Mouse (Mus musculus): ENCODE measurements around the gene Bche. TPM values are rescaled to one million over a fixed set of nuclear protein-coding genes. Genes with fewer than 3 reads are reported as not detected.

The Bche gene
- total RNA-seq (2017): not detected in 3 replicates

- ATAC-seq (replicated peaks; ENCODE audit: insufficient number of reproducible peaks, low FRiP score, low TSS enrichment, poor library complexity, severe bottlenecking): no peak
Measured at GRCm38 (mm10) chr3:73708410-73708714, at the start of gene Bche. Gene Bche (minus strand): TSS chr3:73708415.

DNA sequence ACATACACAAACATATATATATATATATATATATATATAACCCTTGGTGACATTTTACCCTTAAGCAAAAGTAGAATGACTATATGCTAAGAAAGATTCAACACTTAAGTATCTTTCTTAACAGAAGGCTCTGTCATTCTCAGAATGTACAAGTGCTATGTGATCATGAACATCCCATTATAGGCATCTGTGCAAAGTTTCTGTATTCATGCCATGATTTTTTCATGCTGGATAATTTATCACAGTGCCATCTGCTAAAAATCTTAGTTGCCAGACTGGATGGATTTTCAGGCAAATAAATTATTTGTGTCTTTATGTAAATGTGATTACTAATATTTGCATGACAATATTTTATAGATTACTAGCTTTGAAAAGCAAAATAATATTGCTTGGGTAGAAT lies 33.8 kb upstream of the Bche start:
- no peak for ATAC-seq (replicated peaks; ENCODE audit: insufficient number of reproducible peaks, low FRiP score, low TSS enrichment, poor library complexity, severe bottlenecking)

- ATAC-seq (replicated peaks; ENCODE audit: insufficient number of reproducible peaks, low FRiP score, low TSS enrichment, poor library complexity, severe bottlenecking): no peak
Measured at GRCm38 (mm10) chr3:73731677-73732076, 23.5 kb upstream of the Bche start.

DNA sequence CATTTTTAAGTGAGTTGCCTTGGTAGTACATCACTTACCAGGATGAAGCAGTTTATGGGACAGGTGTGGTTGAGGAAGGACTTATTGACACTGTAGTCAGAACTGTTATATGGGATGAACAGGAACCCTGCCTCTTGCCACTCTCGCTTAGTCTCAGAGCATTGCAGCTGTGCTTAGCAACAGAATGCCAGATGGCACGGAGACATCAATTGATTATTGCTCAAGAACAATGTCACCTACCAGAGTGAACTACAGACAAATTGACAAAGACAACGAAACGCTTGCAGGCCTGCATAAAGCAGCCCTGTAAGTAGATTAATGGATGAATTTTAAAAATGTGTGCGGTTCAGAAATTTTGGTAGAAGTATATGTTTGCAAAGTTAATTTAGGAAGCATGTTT lies 21.3 kb upstream of the Bche start:
- ATAC-seq (replicated peaks; ENCODE audit: insufficient number of reproducible peaks, low FRiP score, low TSS enrichment, poor library complexity, severe bottlenecking): no peak

- no peak for ATAC-seq (replicated peaks; ENCODE audit: insufficient number of reproducible peaks, low FRiP score, low TSS enrichment, poor library complexity, severe bottlenecking)
Measured at GRCm38 (mm10) chr3:73725711-73726110, 17.5 kb upstream of the Bche start.

GRCm38 (mm10) chr3:73724869-73725268 lies 16.7 kb upstream of the Bche start:
- no peak for ATAC-seq (replicated peaks; ENCODE audit: insufficient number of reproducible peaks, low FRiP score, low TSS enrichment, poor library complexity, severe bottlenecking)

- ATAC-seq (replicated peaks; ENCODE audit: insufficient number of reproducible peaks, low FRiP score, low TSS enrichment, poor library complexity, severe bottlenecking): no peak
Measured at GRCm38 (mm10) chr3:73717610-73718284, 9.5 kb upstream of the Bche start.

GRCm38 (mm10) chr3:73709871-73710270 lies 1.7 kb upstream of the Bche start:
- ATAC-seq (replicated peaks; ENCODE audit: insufficient number of reproducible peaks, low FRiP score, low TSS enrichment, poor library complexity, severe bottlenecking): no peak

DNA sequence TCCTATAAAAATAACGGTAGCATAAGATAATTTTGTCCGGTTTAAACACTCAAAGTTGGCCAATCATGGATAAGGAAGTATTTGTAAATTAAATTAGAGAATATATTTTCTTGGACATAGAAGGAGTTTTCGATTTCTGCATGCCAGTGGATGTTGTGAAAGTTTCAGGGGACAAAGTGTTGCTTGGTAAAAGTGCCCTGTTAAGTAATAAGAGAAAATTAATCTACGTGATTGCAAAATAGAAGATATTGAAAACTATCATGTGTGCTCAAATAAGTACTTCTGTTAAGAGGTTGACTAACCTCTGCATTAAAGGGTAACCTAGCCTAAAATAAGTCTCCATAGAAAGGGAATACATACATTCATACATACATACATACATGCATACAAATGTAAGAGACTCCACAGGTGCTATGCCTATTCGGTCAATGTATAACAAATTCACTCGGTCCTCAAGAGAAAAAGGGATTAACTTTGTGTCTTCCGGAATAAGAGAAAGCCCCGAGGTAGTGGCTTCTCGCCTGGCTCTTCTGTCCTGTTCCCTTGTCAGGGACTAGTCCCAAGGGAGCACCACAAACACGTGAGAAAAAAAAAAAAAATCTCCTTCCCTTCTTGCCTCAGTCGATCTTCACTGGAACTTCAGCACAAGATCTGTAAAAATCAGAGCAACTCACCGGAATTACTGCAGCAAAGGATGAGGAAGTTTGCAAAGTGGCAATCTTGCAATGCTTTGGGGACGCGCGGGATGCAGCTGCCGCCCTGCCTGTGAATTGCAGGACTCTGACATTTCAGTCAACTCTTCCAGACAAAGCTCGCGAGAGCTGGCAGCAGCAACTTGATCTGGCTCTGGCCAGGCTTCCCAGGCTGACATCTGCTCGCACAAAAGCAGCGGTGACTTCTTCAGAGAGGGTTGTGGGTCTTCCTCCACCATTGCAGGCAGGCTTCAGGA lies 480 bp downstream of the Bche start:
- no peak for ATAC-seq (replicated peaks; ENCODE audit: insufficient number of reproducible peaks, low FRiP score, low TSS enrichment, poor library complexity, severe bottlenecking)

GRCm38 (mm10) chr3:73706544-73706943 lies 1.7 kb downstream of the Bche start:
- no peak for ATAC-seq (replicated peaks; ENCODE audit: insufficient number of reproducible peaks, low FRiP score, low TSS enrichment, poor library complexity, severe bottlenecking)

DNA sequence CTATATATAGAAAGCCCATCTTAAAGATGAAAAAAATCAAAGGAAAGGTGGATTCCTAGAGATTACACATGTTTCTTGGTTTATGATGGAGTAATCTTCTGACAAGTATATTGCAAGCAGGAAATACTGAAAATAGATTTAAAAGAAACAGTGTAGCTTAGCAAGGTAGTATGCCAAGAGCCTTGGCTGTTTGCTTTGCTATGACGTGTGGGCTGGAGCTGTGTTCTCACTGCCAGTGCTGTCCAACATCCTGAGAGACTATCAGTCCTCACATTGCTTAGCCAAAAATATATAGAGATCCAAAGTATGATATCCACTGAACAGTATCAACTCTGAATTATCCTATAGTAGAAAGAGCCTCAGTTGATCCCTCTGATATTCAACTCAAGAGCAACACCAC lies 9.3 kb downstream of the Bche start:
- no peak for ATAC-seq (replicated peaks; ENCODE audit: insufficient number of reproducible peaks, low FRiP score, low TSS enrichment, poor library complexity, severe bottlenecking)

DNA sequence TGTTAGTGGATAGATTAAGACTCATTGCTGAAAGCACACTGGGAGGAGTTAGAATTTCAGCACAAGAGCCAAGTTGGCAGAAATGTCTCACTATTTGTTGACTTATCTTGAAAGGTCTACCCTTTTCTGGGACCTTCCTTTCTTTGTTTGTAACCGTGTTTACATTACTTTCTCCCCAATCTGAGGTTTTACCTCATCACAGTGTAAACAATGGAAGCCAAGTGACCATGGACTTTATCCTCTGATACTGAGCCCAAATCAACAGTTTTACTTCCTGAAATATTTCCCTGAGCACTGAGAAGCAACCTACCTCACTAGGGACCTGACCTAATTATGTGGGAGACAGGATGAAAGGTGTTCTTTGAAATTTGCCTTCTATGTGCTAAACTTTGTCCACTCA lies 34.9 kb downstream of the Bche start:
- ATAC-seq (replicated peaks; ENCODE audit: insufficient number of reproducible peaks, low FRiP score, low TSS enrichment, poor library complexity, severe bottlenecking): no peak

DNA sequence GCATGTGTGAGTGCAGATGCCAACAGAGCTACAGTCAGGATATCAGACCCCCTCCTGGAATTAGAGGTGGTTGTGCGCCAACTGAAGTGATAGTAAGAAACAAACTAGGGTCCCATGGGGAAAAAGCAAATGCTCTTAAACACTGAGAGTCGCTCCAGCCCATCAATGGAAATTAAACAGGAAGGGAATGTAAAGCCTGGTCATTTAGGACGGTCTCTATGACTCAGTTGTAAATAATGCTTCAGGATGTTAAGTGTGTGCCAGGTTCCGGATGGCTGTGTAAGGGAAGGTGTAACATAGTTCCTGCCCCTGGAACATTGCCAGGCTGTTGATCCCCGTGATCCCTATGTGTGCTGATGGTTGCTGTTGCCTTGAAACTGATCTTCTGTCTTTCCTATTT lies 40.0 kb downstream of the Bche start:
- ATAC-seq (replicated peaks; ENCODE audit: insufficient number of reproducible peaks, low FRiP score, low TSS enrichment, poor library complexity, severe bottlenecking): no peak

DNA sequence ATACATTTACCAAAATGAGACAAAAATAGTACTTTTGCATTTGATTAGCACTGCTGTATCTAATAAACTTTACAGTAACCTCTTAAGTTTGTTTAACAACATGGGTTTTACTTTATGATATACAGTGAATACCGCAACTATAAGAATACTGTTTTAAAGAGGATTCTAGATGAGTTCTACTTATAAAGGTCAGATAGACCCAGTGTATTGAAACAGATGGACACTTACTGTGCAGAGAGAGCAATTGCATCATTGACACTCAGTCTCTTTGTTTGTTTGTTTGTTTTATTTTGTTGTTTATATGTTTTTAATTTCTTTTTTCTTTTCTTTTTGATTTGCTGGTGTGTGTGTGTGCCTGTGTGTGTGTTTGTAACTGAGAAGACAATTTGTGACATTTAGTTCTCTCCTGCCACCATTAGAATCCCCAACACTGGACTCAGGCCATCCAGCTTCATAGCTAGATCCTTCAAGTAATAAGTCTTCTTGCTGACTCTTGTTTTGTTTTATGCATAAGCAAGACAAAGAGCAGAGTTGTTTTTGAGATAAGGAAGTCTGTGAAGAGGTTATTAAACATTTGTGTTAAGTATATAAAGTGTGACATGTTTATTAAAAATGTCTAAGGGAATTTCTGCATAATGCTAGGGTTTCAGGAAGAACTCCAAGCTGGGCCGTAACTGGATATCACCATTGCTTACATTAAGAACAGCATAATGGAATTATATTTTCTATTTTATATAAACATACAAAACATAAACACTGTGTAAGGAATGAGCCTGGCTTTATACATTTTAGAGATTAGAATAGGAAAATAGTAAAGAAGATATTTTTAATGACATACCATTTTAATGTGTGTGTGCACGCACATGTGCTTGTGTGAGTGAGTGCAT lies 40.7 kb downstream of the Bche start:
- ATAC-seq (replicated peaks; ENCODE audit: insufficient number of reproducible peaks, low FRiP score, low TSS enrichment, poor library complexity, severe bottlenecking): no peak

GRCm38 (mm10) chr3:73650281-73650680 lies 57.9 kb downstream of the Bche start:
- ATAC-seq (replicated peaks; ENCODE audit: insufficient number of reproducible peaks, low FRiP score, low TSS enrichment, poor library complexity, severe bottlenecking): no peak

DNA sequence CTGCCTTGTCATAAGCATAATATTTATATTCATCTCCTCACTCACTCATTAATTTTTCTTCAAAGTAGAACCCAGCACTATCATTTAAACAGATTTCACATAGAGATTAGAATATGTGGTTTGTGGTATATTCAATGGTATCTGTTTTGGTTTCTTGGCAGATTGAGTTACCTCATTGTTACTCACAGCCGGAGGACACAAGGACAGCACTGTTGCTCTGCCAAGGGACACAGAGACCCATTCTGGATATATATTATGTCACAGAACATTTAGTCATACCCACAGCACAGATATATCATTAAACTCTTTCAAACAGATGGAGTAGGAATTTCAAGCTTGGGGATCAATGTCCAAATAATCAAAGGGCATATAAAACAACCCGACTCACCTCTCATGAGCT lies 61.2 kb downstream of the Bche start:
- no peak for ATAC-seq (replicated peaks; ENCODE audit: insufficient number of reproducible peaks, low FRiP score, low TSS enrichment, poor library complexity, severe bottlenecking)

DNA sequence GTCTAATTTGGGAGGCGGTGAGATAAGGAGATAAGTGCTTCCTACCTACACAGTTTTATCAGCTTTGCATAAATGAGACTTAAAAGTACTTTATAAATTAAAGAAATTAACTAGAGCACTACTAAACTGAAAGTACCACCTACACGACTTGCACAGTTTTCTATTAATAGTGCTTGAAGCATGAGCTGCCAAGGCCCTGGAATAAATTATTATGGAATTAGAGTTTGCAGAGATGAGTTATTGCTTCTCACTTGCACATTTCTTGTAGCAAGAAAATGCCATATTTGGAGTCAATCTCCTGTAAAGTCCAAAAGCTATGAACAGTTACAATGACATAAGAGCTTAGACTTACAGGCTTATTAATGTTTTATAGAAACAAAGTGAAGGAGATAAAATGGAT lies 96.8 kb downstream of the Bche start:
- no peak for ATAC-seq (replicated peaks; ENCODE audit: insufficient number of reproducible peaks, low FRiP score, low TSS enrichment, poor library complexity, severe bottlenecking)

GRCm38 (mm10) chr3:73591757-73592533 lies 116.3 kb downstream of the Bche start:
- ATAC-seq (replicated peaks; ENCODE audit: insufficient number of reproducible peaks, low FRiP score, low TSS enrichment, poor library complexity, severe bottlenecking): no peak

All from monocyte, adult 5-6 weeks (primary cell).